Mouse (Mus musculus) myocyte (in vitro differentiated cells): ENCODE measurements around the gene Gmeb1.

Source experiments
- CEBPB ChIP-seq: IDR thresholded peaks from 2 replicates; pipeline ENCODE4 v1.6.1; 2011; ENCODE audit warnings: mild to moderate bottlenecking, moderate library complexity; ENCODE audit not compliant: poor library complexity, insufficient read depth, severe bottlenecking
- POLR2AphosphoS2 ChIP-seq: IDR thresholded peaks from one replicate; pipeline ENCODE4 v1.6.1; 2011; ENCODE audit warnings: low read depth, control low read depth; ENCODE audit not compliant: insufficient read length
- USF1 ChIP-seq: IDR thresholded peaks from one replicate; pipeline ENCODE4 v1.6.1; 2011; ENCODE audit warnings: low read depth, mild to moderate bottlenecking, control low read depth, moderate library complexity

DNA sequence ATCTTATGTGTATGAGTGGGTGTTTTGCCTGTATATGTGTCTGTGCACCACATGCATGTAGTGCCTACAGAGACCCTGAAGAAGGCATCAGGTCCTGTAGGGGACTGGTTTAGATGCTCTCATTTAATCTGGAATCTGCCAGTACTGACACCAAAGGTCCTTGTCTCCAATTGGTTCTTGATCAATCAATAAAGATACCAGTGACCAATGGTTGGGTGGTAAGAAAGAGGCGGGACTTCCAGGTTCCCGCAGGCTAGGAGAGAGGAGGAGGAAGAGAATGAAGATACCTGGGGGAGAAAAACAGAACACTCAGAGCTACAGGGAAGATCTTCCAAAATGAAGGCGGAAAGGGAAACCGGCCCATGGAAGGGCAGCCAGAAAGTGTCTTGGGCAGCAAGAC is 23.0 kb downstream of the Gmeb1 start:
- TF ChIP-seq CEBPB (no peak), POLR2AphosphoS2 (no peak), USF1 (no peak)
